Mouse (Mus musculus) adrenal gland, postnatal 4 days (tissue): ENCODE data around the gene H2al1b. TPM values are rescaled to one million over a fixed set of nuclear protein-coding genes. Genes with fewer than 3 reads are reported as not detected.
"Not testable (repeated sequence)": the region's sequence is repeated elsewhere in the genome, so short reads cannot be mapped to it uniquely, and the experiment has no call there.

Experiments used
- DNase-seq, 2 experiments: peaks; one replicate each; pipeline ENCODE4 v3.0.0; 2021 to 2022; ENCODE audit warnings: low spot score in 2 of 2, mixed read lengths in 2 of 2
- long read RNA-seq, 2 experiments: library from polyadenylated mRNA; stranded (forward); transcript quantifications; one replicate each; pipeline ENCODE4 v2.0.0; 2021
- total RNA-seq, 2 experiments: library from RNA; stranded (reverse); gene quantifications; 2 replicates each; pipeline ENCODE4 v1.2.3; 2021

The H2al1b gene
- total RNA-seq = not detected
- long read RNA-seq, experiment 1 = 0 reads
- long read RNA-seq, experiment 2 = 0 reads

- not testable (repeated sequence) for DNase-seq
These were observed at the start of gene H2al1b for GRCm38 (mm10) chrX:11302132-11302531. TSS of gene H2al1b (plus strand) at chrX:11302432.

GRCm38 (mm10) chrX:11254062-11254461, 48.2 kb upstream of the H2al1b start:
- DNase-seq = no peak

GRCm38 (mm10) chrX:11254521-11255207, 47.6 kb upstream of the H2al1b start:
- no peak for DNase-seq

GRCm38 (mm10) chrX:11255564-11256360, 46.5 kb upstream of the H2al1b start:
- no peak for DNase-seq

- no peak for DNase-seq
These were observed 37.3 kb upstream of the H2al1b start for GRCm38 (mm10) chrX:11264918-11265317.

GRCm38 (mm10) chrX:11267791-11268190, 34.4 kb upstream of the H2al1b start:
- DNase-seq = no peak

- DNase-seq = no peak
These were observed 33.2 kb upstream of the H2al1b start for GRCm38 (mm10) chrX:11269074-11269473.

GRCm38 (mm10) chrX:11273190-11273589, 29.0 kb upstream of the H2al1b start:
- no peak for DNase-seq

- no peak for DNase-seq
These were observed 25.1 kb upstream of the H2al1b start for GRCm38 (mm10) chrX:11277083-11277482.

GRCm38 (mm10) chrX:11280741-11281140, 21.5 kb upstream of the H2al1b start:
- no peak for DNase-seq

- DNase-seq = no peak
These were observed 13.8 kb upstream of the H2al1b start for GRCm38 (mm10) chrX:11288306-11288882.

GRCm38 (mm10) chrX:11289244-11289643, 13.0 kb upstream of the H2al1b start:
- DNase-seq = no peak

- not testable (repeated sequence) for DNase-seq
These were observed 3.3 kb upstream of the H2al1b start, which contains the start of gene H2al1a for GRCm38 (mm10) chrX:11298957-11299356. TSS of gene H2al1a (plus strand) at chrX:11299257.

GRCm38 (mm10) chrX:11305355-11305754, 3.1 kb downstream of the H2al1b start, which contains the start of gene H2al1c:
TSS of gene H2al1c (plus strand) at chrX:11305655.
- not testable (repeated sequence) for DNase-seq

GRCm38 (mm10) chrX:11308524-11308923, 6.3 kb downstream of the H2al1b start, which contains the start of gene H2al1d:
TSS of gene H2al1d (plus strand) at chrX:11308824.
- not testable (repeated sequence) for DNase-seq

- DNase-seq = not testable (repeated sequence)
These were observed 9.4 kb downstream of the H2al1b start, which contains the start of gene H2al1e for GRCm38 (mm10) chrX:11311634-11312033. TSS of gene H2al1e (plus strand) at chrX:11311934.

GRCm38 (mm10) chrX:11314858-11315257, 12.6 kb downstream of the H2al1b start, which contains the start of gene H2al1f:
TSS of gene H2al1f (plus strand) at chrX:11315158.
- not testable (repeated sequence) for DNase-seq

- not testable (repeated sequence) for DNase-seq
These were observed 15.7 kb downstream of the H2al1b start, which contains the start of gene H2al1g for GRCm38 (mm10) chrX:11317956-11318355. TSS of gene H2al1g (plus strand) at chrX:11318256.

GRCm38 (mm10) chrX:11321192-11321591, 19.0 kb downstream of the H2al1b start, which contains the start of gene H2al1h:
TSS of gene H2al1h (plus strand) at chrX:11321492.
- not testable (repeated sequence) for DNase-seq

GRCm38 (mm10) chrX:11324359-11324758, 22.1 kb downstream of the H2al1b start, which contains the start of gene H2al1i:
TSS of gene H2al1i (plus strand) at chrX:11324659.
- DNase-seq = not testable (repeated sequence)

- DNase-seq = not testable (repeated sequence)
These were observed 25.3 kb downstream of the H2al1b start, which contains the start of gene H2al1j for GRCm38 (mm10) chrX:11327522-11327921. TSS of gene H2al1j (plus strand) at chrX:11327822.
